Mouse (Mus musculus): Measurements from ENCODE around the gene Phkb. TPM values are rescaled to one million over a fixed set of nuclear protein-coding genes. Genes with fewer than 3 reads are reported as not detected.
"Not testable (repeated sequence)": the region's sequence is repeated elsewhere in the genome, so short reads cannot be mapped to it uniquely, and the experiment has no call there.

The Phkb gene
- polyA plus RNA-seq (2014; fragmentation: Nextera tagmentation; extraction: Ambion mirVana), result 54.4 and 64.5 TPM in 2 replicates

GRCm38 (mm10) chr8:85840657-85841488 lies at the start of gene Phkb, which contains the start of gene Itfg1:
Phkb (plus strand) TSS chr8:85840959.
Itfg1 (minus strand) TSS chr8:85840921.
- Histone ChIP-seq H3K9me3 (replicated peaks; ENCODE audit: control insufficient read depth, low read length) (no peaks in the 10 kb centered on the region), H3K36me3 (ENCODE audit: control insufficient read depth, insufficient read depth, low read length) (no peaks in the 10 kb centered on the region), H3K4me1 (ENCODE audit: control insufficient read depth, insufficient read depth, low read length) (peaks cover 5% of the 10 kb centered on the region), H3K9ac (ENCODE audit: low read depth, low read length) (peak within 1 kb of the TSS; percentile 91), H3K4me2 (peak within 1 kb of the TSS; percentile 62), H3K4me3 (ENCODE audit: low read depth, low read length) (peak within 1 kb of the TSS; percentile 73), H3K27me3 (ENCODE audit: control insufficient read depth, insufficient read depth, low read length) (no peaks in the 10 kb centered on the region), H3K27ac (ENCODE audit: low read depth, low read length) (peak within 1 kb of the TSS; percentile 98)
- under 1% methylated on average over 54 of the region's 54 CpGs for WGBS (ENCODE audit: insufficient replicate concordance)
- ATAC-seq (replicated peaks; ENCODE audit: insufficient number of reproducible peaks, low FRiP score, low TSS enrichment), result peak; percentile 92

- not testable (repeated sequence) for H3K9me3 ChIP-seq (replicated peaks; ENCODE audit: control insufficient read depth, low read length); H3K4me3 ChIP-seq (ENCODE audit: low read depth, low read length); H3K27me3 ChIP-seq (ENCODE audit: control insufficient read depth, insufficient read depth, low read length); H3K9ac ChIP-seq (ENCODE audit: low read depth, low read length); H3K4me1 ChIP-seq (ENCODE audit: control insufficient read depth, insufficient read depth, low read length); ATAC-seq (replicated peaks; ENCODE audit: insufficient number of reproducible peaks, low FRiP score, low TSS enrichment); H3K36me3 ChIP-seq (ENCODE audit: control insufficient read depth, insufficient read depth, low read length); H3K27ac ChIP-seq (ENCODE audit: low read depth, low read length); H3K4me2 ChIP-seq
- 89% methylated on average over 1 of the region's 1 CpGs for WGBS (ENCODE audit: insufficient replicate concordance)
Observed at GRCm38 (mm10) chr8:85796392-85796791, 44.4 kb upstream of the Phkb start.

- H3K27ac ChIP-seq (ENCODE audit: low read depth, low read length), result no peak overlapping the region
- H3K4me1 ChIP-seq (ENCODE audit: control insufficient read depth, insufficient read depth, low read length), result no peaks in the 10 kb centered on the region
- no peak for ATAC-seq (replicated peaks; ENCODE audit: insufficient number of reproducible peaks, low FRiP score, low TSS enrichment)
- WGBS (ENCODE audit: insufficient replicate concordance), result 100% methylated on average over 1 of the region's 1 CpGs
- no peaks in the 10 kb centered on the region for H3K9me3 ChIP-seq (replicated peaks; ENCODE audit: control insufficient read depth, low read length)
- H3K4me2 ChIP-seq, result no peak overlapping the region
- no peaks in the 10 kb centered on the region for H3K36me3 ChIP-seq (ENCODE audit: control insufficient read depth, insufficient read depth, low read length)
- no peak overlapping the region for H3K9ac ChIP-seq (ENCODE audit: low read depth, low read length)
- no peak overlapping the region for H3K4me3 ChIP-seq (ENCODE audit: low read depth, low read length)
- no peaks in the 10 kb centered on the region for H3K27me3 ChIP-seq (ENCODE audit: control insufficient read depth, insufficient read depth, low read length)
Observed at GRCm38 (mm10) chr8:85800164-85800563, 40.6 kb upstream of the Phkb start.

- H3K4me2 ChIP-seq, result no peak overlapping the region
- H3K36me3 ChIP-seq (ENCODE audit: control insufficient read depth, insufficient read depth, low read length), result no peaks in the 10 kb centered on the region
- no peak for ATAC-seq (replicated peaks; ENCODE audit: insufficient number of reproducible peaks, low FRiP score, low TSS enrichment)
- no peak overlapping the region for H3K9ac ChIP-seq (ENCODE audit: low read depth, low read length)
- H3K27me3 ChIP-seq (ENCODE audit: control insufficient read depth, insufficient read depth, low read length), result no peaks in the 10 kb centered on the region
- no peak overlapping the region for H3K4me3 ChIP-seq (ENCODE audit: low read depth, low read length)
- H3K27ac ChIP-seq (ENCODE audit: low read depth, low read length), result no peak overlapping the region
- H3K4me1 ChIP-seq (ENCODE audit: control insufficient read depth, insufficient read depth, low read length), result no peaks in the 10 kb centered on the region
- no peaks in the 10 kb centered on the region for H3K9me3 ChIP-seq (replicated peaks; ENCODE audit: control insufficient read depth, low read length)
- WGBS (ENCODE audit: insufficient replicate concordance), result 80% methylated on average over 1 of the region's 1 CpGs
Observed at GRCm38 (mm10) chr8:85801408-85801807, 39.4 kb upstream of the Phkb start.

GRCm38 (mm10) chr8:85813621-85814020 lies 27.1 kb upstream of the Phkb start:
- Histone ChIP-seq H3K9ac (ENCODE audit: low read depth, low read length) (no peak overlapping the region), H3K4me3 (ENCODE audit: low read depth, low read length) (no peak overlapping the region), H3K36me3 (ENCODE audit: control insufficient read depth, insufficient read depth, low read length) (peaks cover 4% of the 10 kb centered on the region; the same call in 1 of the 2 replicates), H3K27me3 (ENCODE audit: control insufficient read depth, insufficient read depth, low read length) (no peaks in the 10 kb centered on the region), H3K4me2 (no peak overlapping the region), H3K4me1 (ENCODE audit: control insufficient read depth, insufficient read depth, low read length) (no peaks in the 10 kb centered on the region), H3K27ac (ENCODE audit: low read depth, low read length) (no peak overlapping the region), H3K9me3 (replicated peaks; ENCODE audit: control insufficient read depth, low read length) (no peaks in the 10 kb centered on the region)
- no peak for ATAC-seq (replicated peaks; ENCODE audit: insufficient number of reproducible peaks, low FRiP score, low TSS enrichment)

- no peaks in the 10 kb centered on the region for H3K27me3 ChIP-seq (ENCODE audit: control insufficient read depth, insufficient read depth, low read length)
- peak; percentile 67 for ATAC-seq (replicated peaks; ENCODE audit: insufficient number of reproducible peaks, low FRiP score, low TSS enrichment)
- H3K27ac ChIP-seq (ENCODE audit: low read depth, low read length), result peak overlapping the region; percentile 98
- peak overlapping the region; percentile 62 for H3K4me2 ChIP-seq
- no peaks in the 10 kb centered on the region for H3K36me3 ChIP-seq (ENCODE audit: control insufficient read depth, insufficient read depth, low read length)
- H3K9me3 ChIP-seq (replicated peaks; ENCODE audit: control insufficient read depth, low read length), result no peaks in the 10 kb centered on the region
- H3K4me1 ChIP-seq (ENCODE audit: control insufficient read depth, insufficient read depth, low read length), result peaks cover 5% of the 10 kb centered on the region
- H3K9ac ChIP-seq (ENCODE audit: low read depth, low read length), result peak overlapping the region; percentile 91
- under 1% methylated on average over 21 of the region's 21 CpGs for WGBS (ENCODE audit: insufficient replicate concordance)
- H3K4me3 ChIP-seq (ENCODE audit: low read depth, low read length), result peak overlapping the region; percentile 73
Observed at GRCm38 (mm10) chr8:85839916-85840656, 673 bp upstream of the Phkb start.

- 8% methylated on average over 4 of the region's 4 CpGs for WGBS (ENCODE audit: insufficient replicate concordance)
- Histone ChIP-seq H3K27me3 (ENCODE audit: control insufficient read depth, insufficient read depth, low read length) (no peaks in the 10 kb centered on the region), H3K27ac (ENCODE audit: low read depth, low read length) (peak overlapping the region; percentile 98), H3K4me2 (peak overlapping the region; percentile 62), H3K4me1 (ENCODE audit: control insufficient read depth, insufficient read depth, low read length) (peaks cover 5% of the 10 kb centered on the region), H3K36me3 (ENCODE audit: control insufficient read depth, insufficient read depth, low read length) (no peaks in the 10 kb centered on the region), H3K9ac (ENCODE audit: low read depth, low read length) (peak overlapping the region; percentile 91), H3K9me3 (replicated peaks; ENCODE audit: control insufficient read depth, low read length) (no peaks in the 10 kb centered on the region), H3K4me3 (ENCODE audit: low read depth, low read length) (peak overlapping the region; percentile 73)
- ATAC-seq (replicated peaks; ENCODE audit: insufficient number of reproducible peaks, low FRiP score, low TSS enrichment), result no peak
Observed at GRCm38 (mm10) chr8:85841489-85841795, 683 bp downstream of the Phkb start.

GRCm38 (mm10) chr8:85845887-85846286 lies 5.1 kb downstream of the Phkb start:
- no peak overlapping the region for H3K4me3 ChIP-seq (ENCODE audit: low read depth, low read length)
- no peak overlapping the region for H3K27ac ChIP-seq (ENCODE audit: low read depth, low read length)
- no peaks in the 10 kb centered on the region for H3K27me3 ChIP-seq (ENCODE audit: control insufficient read depth, insufficient read depth, low read length)
- H3K9ac ChIP-seq (ENCODE audit: low read depth, low read length), result no peak overlapping the region
- no peaks in the 10 kb centered on the region for H3K36me3 ChIP-seq (ENCODE audit: control insufficient read depth, insufficient read depth, low read length)
- ATAC-seq (replicated peaks; ENCODE audit: insufficient number of reproducible peaks, low FRiP score, low TSS enrichment), result no peak
- no peak overlapping the region for H3K4me2 ChIP-seq
- H3K4me1 ChIP-seq (ENCODE audit: control insufficient read depth, insufficient read depth, low read length), result no peaks in the 10 kb centered on the region
- H3K9me3 ChIP-seq (replicated peaks; ENCODE audit: control insufficient read depth, low read length), result no peaks in the 10 kb centered on the region
